8 mouse cellular contexts compared by ENCODE assay signal in genomic region chr10:80114341-80115284, GRCm38 (mm10). TPM values are rescaled to one million over a fixed set of nuclear protein-coding genes. Genes with fewer than 3 reads are reported as not detected.
DNase-seq lines count a peak whose midpoint lies in the region; ATAC-seq and TF ChIP-seq lines count a peak whose summit lies in the region.

No protein-coding gene starts in this region.

- peak overlapping the region; percentile 59 for H3K4me3 ChIP-seq in heart, embryonic 15.5 days
- H3K4me3 ChIP-seq in liver, embryonic 16.5 days (ENCODE audit: low read depth, low read length): peak overlapping the region; percentile 69
- peak overlapping the region; percentile 45 for H3K4me3 ChIP-seq in neural tube, embryonic 12.5 days
- H3K4me3 ChIP-seq in stomach, postnatal 0 days (ENCODE audit: low read depth, low read length): peak overlapping the region; percentile 44

- no peak for TF ChIP-seq EP300 in stomach, postnatal 0 days (optimal IDR thresholded peaks at IDR 0.05)

- H3K27ac ChIP-seq in heart, embryonic 15.5 days: peak overlapping the region; percentile 93
- H3K27ac ChIP-seq in liver, embryonic 16.5 days (ENCODE audit: low read length): peak overlapping the region; percentile 96
- peak overlapping the region; percentile 37 for H3K27ac ChIP-seq in neural tube, embryonic 12.5 days
- H3K27ac ChIP-seq in stomach, postnatal 0 days (replicated peaks): peak overlapping the region; percentile 90

- ATAC-seq in heart, embryonic 15.5 days (replicated peaks; ENCODE audit: insufficient number of reproducible peaks, insufficient read depth, low FRiP score, low read depth): peak; percentile 51
- peak; percentile 52 for ATAC-seq in liver, embryonic 16.5 days (ENCODE audit: low read depth)
- peak; percentile 52; the same call in 1 of the 2 replicates for ATAC-seq in neural tube, embryonic 12.5 days (ENCODE audit: low FRiP score, low read depth)
- ATAC-seq in stomach, postnatal 0 days (ENCODE audit: low FRiP score, low TSS enrichment): peak; percentile 69

- peak overlapping the region; percentile 69 for H3K4me2 ChIP-seq in heart, embryonic 15.5 days
- peak overlapping the region; percentile 87 for H3K4me2 ChIP-seq in liver, embryonic 16.5 days (ENCODE audit: low read depth, low read length)
- H3K4me2 ChIP-seq in neural tube, embryonic 12.5 days (replicated peaks): peak overlapping the region; percentile 99
- peak overlapping the region; percentile 65 for H3K4me2 ChIP-seq in stomach, postnatal 0 days (replicated peaks; ENCODE audit: low read depth)

- peak; percentile 98 for TF ChIP-seq CTCF in stomach, postnatal 0 days (IDR thresholded peaks at IDR 0.05; ENCODE audit: low read depth)

- peak overlapping the region; percentile 65 for H3K9ac ChIP-seq in heart, embryonic 15.5 days
- peak overlapping the region; percentile 80 for H3K9ac ChIP-seq in liver, embryonic 16.5 days (ENCODE audit: low read depth, low read length)
- peak overlapping the region; percentile 48; the same call in 1 of the 2 replicates for H3K9ac ChIP-seq in neural tube, embryonic 12.5 days
- H3K9ac ChIP-seq in stomach, postnatal 0 days (ENCODE audit: low read length): peak overlapping the region; percentile 61

- no peaks in the 10 kb centered on the region for H3K27me3 ChIP-seq in heart, embryonic 15.5 days
- H3K27me3 ChIP-seq in liver, embryonic 16.5 days (ENCODE audit: control insufficient read depth, insufficient read depth, low read depth, low read length): no peaks in the 10 kb centered on the region
- H3K27me3 ChIP-seq in neural tube, embryonic 12.5 days (replicated peaks): no peaks in the 10 kb centered on the region
- no peaks in the 10 kb centered on the region for H3K27me3 ChIP-seq in stomach, postnatal 0 days (ENCODE audit: control insufficient read depth, insufficient read depth, low read length)

- peaks cover 3% of the 10 kb centered on the region; the same call in 1 of the 2 replicates for H3K36me3 ChIP-seq in heart, embryonic 15.5 days
- peaks cover 13% of the 10 kb centered on the region; the same call in 1 of the 2 replicates for H3K36me3 ChIP-seq in liver, embryonic 16.5 days (ENCODE audit: control insufficient read depth, insufficient read depth)
- H3K36me3 ChIP-seq in neural tube, embryonic 12.5 days: peaks cover 3% of the 10 kb centered on the region; the same call in 1 of the 2 replicates
- H3K36me3 ChIP-seq in stomach, postnatal 0 days (ENCODE audit: control insufficient read depth, insufficient read depth, low read length): no peaks in the 10 kb centered on the region

- peak; percentile 91 for DNase-seq in CD4-positive, CD25-positive, alpha-beta regulatory T cell, adult 2 months (ENCODE audit: low read depth, low spot score)
- DNase-seq in c-Kit-negative CD71-positive TER-119-positive erythroid progenitor cells, embryonic 14.5 days (ENCODE audit: low read depth, low spot score): peak; percentile 92
- DNase-seq in fibroblast of lung, adult 2 months (ENCODE audit: low read depth): peak; percentile 75
- DNase-seq in kidney, postnatal 25 days: peak; percentile 96 to 98
- peak; percentile 95 for DNase-seq in stomach, postnatal 0 days (ENCODE audit: low spot score)

- H3K9me3 ChIP-seq in heart, embryonic 15.5 days (replicated peaks): no peaks in the 10 kb centered on the region
- no peaks in the 10 kb centered on the region for H3K9me3 ChIP-seq in liver, embryonic 16.5 days (replicated peaks; ENCODE audit: control insufficient read depth, low read length)
- no peaks in the 10 kb centered on the region for H3K9me3 ChIP-seq in neural tube, embryonic 12.5 days
- H3K9me3 ChIP-seq in stomach, postnatal 0 days (ENCODE audit: control insufficient read depth, low read length): no peaks in the 10 kb centered on the region

- WGBS in heart, embryonic 15.5 days: 3% methylated on average over 27 of the region's 27 CpGs
- WGBS in liver, embryonic 16.5 days (ENCODE audit: insufficient replicate concordance): 1% methylated on average over 27 of the region's 27 CpGs
- WGBS in neural tube, embryonic 12.5 days: 2% methylated on average over 27 of the region's 27 CpGs
- WGBS in stomach, postnatal 0 days: 2% methylated on average over 27 of the region's 27 CpGs

- H3K4me1 ChIP-seq in heart, embryonic 15.5 days (replicated peaks): peaks cover 37% of the 10 kb centered on the region
- peaks cover 43% of the 10 kb centered on the region for H3K4me1 ChIP-seq in liver, embryonic 16.5 days (ENCODE audit: control insufficient read depth, low read depth, low read length)
- H3K4me1 ChIP-seq in neural tube, embryonic 12.5 days: peaks cover 30% of the 10 kb centered on the region
- H3K4me1 ChIP-seq in stomach, postnatal 0 days (replicated peaks; ENCODE audit: control insufficient read depth, insufficient read depth): peaks cover 10% of the 10 kb centered on the region; the same call in 1 of the 2 replicates

RNA-seq across cellular contexts. Expression of gene Stk11, which starts 1.0 kb away (rescaled TPM):
- polyA plus RNA-seq in heart, embryonic 15.5 days (2015; fragmentation: Nextera tagmentation; extraction: Ambion mirVana): 10.0 and 14.2 TPM in 2 replicates
- polyA plus RNA-seq in liver, embryonic 16.5 days (2015; fragmentation: Nextera tagmentation; extraction: Ambion mirVana): 13.2 and 14.4 TPM in 2 replicates
- 17.4 and 23.9 TPM in 2 replicates for polyA plus RNA-seq in neural tube, embryonic 12.5 days (2016; fragmentation: Nextera tagmentation; extraction: Ambion mirVana)
- 10.3 and 11.2 TPM in 2 replicates for polyA plus RNA-seq in stomach, postnatal 0 days (2015; fragmentation: Nextera tagmentation; extraction: Ambion mirVana)

RNA-seq across cellular contexts. Expression of gene Sbno2, which starts 9.2 kb away (rescaled TPM):
- polyA plus RNA-seq in heart, embryonic 15.5 days (2015; fragmentation: Nextera tagmentation; extraction: Ambion mirVana): 8.3 and 13.9 TPM in 2 replicates
- polyA plus RNA-seq in liver, embryonic 16.5 days (2015; fragmentation: Nextera tagmentation; extraction: Ambion mirVana): 10.3 and 11.8 TPM in 2 replicates
- 15.1 and 15.4 TPM in 2 replicates for polyA plus RNA-seq in neural tube, embryonic 12.5 days (2016; fragmentation: Nextera tagmentation; extraction: Ambion mirVana)
- polyA plus RNA-seq in stomach, postnatal 0 days (2015; fragmentation: Nextera tagmentation; extraction: Ambion mirVana): 10.7 and 11.0 TPM in 2 replicates

RNA-seq across cellular contexts. Expression of gene Atp5d, which starts 23.8 kb away (rescaled TPM):
- polyA plus RNA-seq in heart, embryonic 15.5 days (2015; fragmentation: Nextera tagmentation; extraction: Ambion mirVana): 861 and 962 TPM in 2 replicates
- polyA plus RNA-seq in liver, embryonic 16.5 days (2015; fragmentation: Nextera tagmentation; extraction: Ambion mirVana): 288 and 309 TPM in 2 replicates
- polyA plus RNA-seq in neural tube, embryonic 12.5 days (2016; fragmentation: Nextera tagmentation; extraction: Ambion mirVana): 396 and 422 TPM in 2 replicates
- polyA plus RNA-seq in stomach, postnatal 0 days (2015; fragmentation: Nextera tagmentation; extraction: Ambion mirVana): 679 and 705 TPM in 2 replicates

RNA-seq across cellular contexts. Expression of gene Cbarp, which starts 26.0 kb away (rescaled TPM):
- 1.7 and 2.9 TPM in 2 replicates for polyA plus RNA-seq in heart, embryonic 15.5 days (2015; fragmentation: Nextera tagmentation; extraction: Ambion mirVana)
- 0.44 and 0.65 TPM in 2 replicates for polyA plus RNA-seq in liver, embryonic 16.5 days (2015; fragmentation: Nextera tagmentation; extraction: Ambion mirVana)
- polyA plus RNA-seq in neural tube, embryonic 12.5 days (2016; fragmentation: Nextera tagmentation; extraction: Ambion mirVana): 26.5 and 27.3 TPM in 2 replicates
- 4.2 and 4.3 TPM in 2 replicates for polyA plus RNA-seq in stomach, postnatal 0 days (2015; fragmentation: Nextera tagmentation; extraction: Ambion mirVana)

RNA-seq across cellular contexts. Expression of gene Midn, which starts 33.5 kb away (rescaled TPM):
- 11.6 and 16.8 TPM in 2 replicates for polyA plus RNA-seq in heart, embryonic 15.5 days (2015; fragmentation: Nextera tagmentation; extraction: Ambion mirVana)
- polyA plus RNA-seq in liver, embryonic 16.5 days (2015; fragmentation: Nextera tagmentation; extraction: Ambion mirVana): 2.3 and 2.6 TPM in 2 replicates
- 40.8 and 45.1 TPM in 2 replicates for polyA plus RNA-seq in neural tube, embryonic 12.5 days (2016; fragmentation: Nextera tagmentation; extraction: Ambion mirVana)
- polyA plus RNA-seq in stomach, postnatal 0 days (2015; fragmentation: Nextera tagmentation; extraction: Ambion mirVana): 8.5 and 9.6 TPM in 2 replicates

Comparison
In these comparisons a context has a peak if more than half of its experiments do, and no peak if none do; other contexts are left out.
1. Peak in every context shown above with its lines: DNase-seq, ATAC-seq, H3K4me3 ChIP-seq and H3K27ac ChIP-seq.
2. H3K27ac ChIP-seq: peak in every context shown above with its lines; median percentile 96 in liver, embryonic 16.5 days; 93 in heart, embryonic 15.5 days; 90 in stomach, postnatal 0 days; 37 in neural tube, embryonic 12.5 days.